Mouse (Mus musculus) liver, embryonic 14.5 days (tissue): ENCODE results near the gene Snai1. TPM values are rescaled to one million over a fixed set of nuclear protein-coding genes. Genes with fewer than 3 reads are reported as not detected.

ENCODE experiments used
- ATAC-seq: fragments of 200-750 bp; cut with Nextera tagmentation; 2 replicates; pipeline ENCODE4 v1.8.0; 2017; ENCODE audit warnings: moderate number of reproducible peaks, mild to moderate bottlenecking, moderate library complexity; ENCODE audit not compliant: insufficient read depth
- DNase-seq, 3 experiments: peaks; one replicate each; pipeline ENCODE4 v3.0.0-alpha.2; 2012 to 2013; ENCODE audit warnings: low read depth in 3 of 3, low spot score in 3 of 3
- H3K27ac ChIP-seq: fragments of 300-500 bp; sonication (generic); 2 replicates; pipeline ENCODE4 v1.5.1; 2014; ENCODE audit warnings: moderate library complexity, mild to moderate bottlenecking, control low read depth, inconsistent platforms
- H3K27me3 ChIP-seq: fragments of 300-500 bp; sonication (generic); 2 replicates; pipeline ENCODE4 v1.6.1; 2014; ENCODE audit warnings: mild to moderate bottlenecking, low read length, moderate library complexity; ENCODE audit not compliant: control insufficient read depth, insufficient read depth
- H3K36me3 ChIP-seq: fragments of 300-500 bp; sonication (generic); replicated peaks from 2 replicates; pipeline ENCODE4 v1.6.1; 2014; ENCODE audit warnings: low read depth; ENCODE audit not compliant: control insufficient read depth, insufficient read depth
- H3K4me1 ChIP-seq, 2 experiments: fragments of 200-500 bp in 1 of 2; fragments of 300-500 bp in 1 of 2; sonication (generic) in 1 of 2; replicated peaks; 2 replicates each; pipeline ENCODE4 v1.6.1; 2012 to 2014; ENCODE audit warnings: antibody characterized with exemption in 1 of 2, inconsistent platforms in 1 of 2, low read length in 1 of 2; ENCODE audit not compliant: control insufficient read depth in 2 of 2, insufficient read depth in 2 of 2
- H3K4me2 ChIP-seq: fragments of 300-500 bp; sonication (generic); 2 replicates; pipeline ENCODE4 v1.6.1; 2014; ENCODE audit warnings: low read depth, mild to moderate bottlenecking, control low read depth, moderate library complexity
- H3K4me3 ChIP-seq, 2 experiments: fragments of 200-500 bp in 1 of 2; fragments of 300-500 bp in 1 of 2; sonication (generic) in 1 of 2; 2 replicates each; pipeline ENCODE4 v1.5.1; 2012 to 2014; ENCODE audit warnings: low read depth in 2 of 2, low read length in 2 of 2, mild to moderate bottlenecking in 2 of 2, control low read depth in 1 of 2, inconsistent platforms in 1 of 2, moderate library complexity in 1 of 2; ENCODE audit not compliant: insufficient read depth in 1 of 2
- H3K9ac ChIP-seq: fragments of 300-500 bp; sonication (generic); replicated peaks from 2 replicates; pipeline ENCODE4 v1.6.1; 2014; ENCODE audit warnings: mild to moderate bottlenecking, control low read depth, moderate library complexity
- H3K9me3 ChIP-seq: fragments of 300-500 bp; sonication (generic); 2 replicates; pipeline ENCODE4 v1.6.1; 2016; ENCODE audit warnings: low read length, mixed read lengths; ENCODE audit not compliant: control insufficient read depth
- CTCF ChIP-seq: IDR thresholded peaks from 2 replicates; pipeline ENCODE4 v1.5.1; 2016; ENCODE audit warnings: antibody characterized with exemption, low read depth, control low read depth
- EP300 ChIP-seq: IDR thresholded peaks from 2 replicates; pipeline ENCODE4 v1.6.1; 2016; ENCODE audit warnings: antibody characterized with exemption, low read depth
- WGBS: fragments of 180-500 bp; shearing (Covaris S2); extraction: QIAGEN DNeasy Blood & Tissue Kit; methylation state at CpG from one replicate; pipeline ENCODE4 v1.1.7; 2014; ENCODE audit not compliant: insufficient replicate concordance; 5-methylcytosine and 5-hydroxymethylcytosine counted together
- polyA plus RNA-seq, 2 experiments: library from polyadenylated mRNA; depleted of rRNA in 1 of 2; stranded (reverse) in 1 of 2; unstranded in 1 of 2; fragments of >200 nt; fragmentation: Nextera tagmentation in 1 of 2; extraction: Ambion mirVana in 1 of 2; gene quantifications; 2 replicates each; pipeline versions ENCODE4 v1.2.1 to v1.2.3; 2012 to 2014

The Snai1 gene
- polyA plus RNA-seq, 2 experiments = 1.1 to 2.2 TPM

DNA sequence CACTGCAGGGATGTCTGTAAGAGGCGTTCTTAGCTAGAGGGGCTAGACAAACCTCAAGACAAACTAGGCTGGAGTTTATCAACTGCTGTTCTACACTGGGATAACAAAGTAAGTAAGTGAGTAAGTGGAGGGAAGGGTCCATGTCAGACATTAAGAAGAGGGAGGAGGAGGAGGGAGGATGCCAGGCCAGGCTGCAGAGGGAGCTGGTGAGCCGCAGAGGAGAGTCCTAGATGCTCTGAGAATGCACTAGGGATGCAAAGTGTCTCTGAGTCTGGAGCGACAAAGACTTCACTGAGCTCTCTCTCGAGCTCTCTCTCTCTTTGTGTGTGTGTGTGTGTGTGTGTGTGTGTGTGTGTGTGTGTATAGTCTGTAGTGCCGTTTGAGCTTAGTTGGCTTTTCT is 9.7 kb upstream of the Snai1 start:
- TF ChIP-seq EP300 = no peak
- TF ChIP-seq CTCF = peak; percentile 72
- H3K4me3 ChIP-seq = no peak overlapping the region
- H3K27ac ChIP-seq = no peak overlapping the region
- no peaks in the 10 kb centered on the region for H3K9me3 ChIP-seq
- H3K9ac ChIP-seq = no peak overlapping the region
- H3K4me2 ChIP-seq = no peak overlapping the region
- no peak for DNase-seq
- no peaks in the 10 kb centered on the region for H3K27me3 ChIP-seq
- H3K4me1 ChIP-seq = 0 out of 4 replicates have a peak, but pooled peaks cover 0 to 2% of the 10 kb centered on the region in 2 experiments
- ATAC-seq = peak; percentile 50; the same call in 1 of the 2 replicates
- WGBS = 15% methylated on average over 5 of the region's 5 CpGs
- H3K36me3 ChIP-seq = no peaks in the 10 kb centered on the region

DNA sequence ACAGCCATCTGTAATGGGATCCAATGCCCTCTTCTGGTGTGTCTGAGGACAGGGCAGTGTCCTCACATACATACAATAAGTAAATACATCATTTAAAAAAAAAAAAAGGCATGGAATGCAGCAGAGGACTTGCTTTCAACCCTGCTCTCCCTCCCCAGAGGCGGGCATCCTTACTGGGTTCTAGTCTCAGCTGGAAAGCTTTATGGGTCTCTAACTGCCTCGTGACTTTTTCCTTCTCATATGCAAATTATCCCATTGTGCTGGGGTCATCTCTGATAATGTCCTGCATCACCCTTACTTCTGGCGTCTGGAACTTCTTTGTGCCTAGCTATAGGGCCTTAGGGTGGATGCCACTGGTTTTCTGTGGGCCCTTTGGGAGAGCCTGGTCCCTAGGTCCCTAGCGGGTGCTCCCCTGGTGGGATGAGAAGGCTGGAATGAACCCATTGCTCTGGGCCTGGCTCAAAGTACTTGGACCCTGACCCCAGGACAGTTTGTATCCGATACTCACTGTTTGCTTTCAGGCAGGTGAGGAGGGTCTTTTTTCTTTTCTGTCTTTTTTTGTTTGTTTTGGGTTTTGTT is 8.0 kb upstream of the Snai1 start:
- 50% methylated on average over 5 of the region's 5 CpGs for WGBS
- TF ChIP-seq CTCF (no peak), EP300 (no peak)

DNA sequence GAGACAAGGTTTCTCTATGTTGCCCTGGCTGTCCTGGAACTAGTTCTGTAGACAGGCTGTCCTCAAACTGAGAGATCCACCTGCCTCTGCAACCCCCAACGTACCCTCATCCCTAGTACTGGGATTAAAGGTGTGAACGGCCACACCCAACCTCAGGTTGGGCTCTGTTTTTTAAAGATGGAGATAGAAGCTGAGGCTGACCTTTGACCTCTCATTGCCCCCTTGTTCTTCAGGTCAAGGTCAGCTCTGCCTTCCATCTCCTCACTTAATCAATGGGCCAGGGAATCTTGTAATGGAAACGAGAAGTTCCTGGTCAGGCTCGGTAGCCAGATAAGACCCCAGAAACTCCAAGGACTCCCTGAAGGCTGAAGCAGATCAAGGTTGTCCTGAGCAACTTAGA is 7.5 kb upstream of the Snai1 start:
- 53% methylated on average over 4 of the region's 4 CpGs for WGBS
- no peak overlapping the region for H3K4me2 ChIP-seq

More for the DNA sequence above, 8.0 kb upstream of the Snai1 start:
- 0 out of 4 replicates have a peak, but pooled peaks cover 0 to 2% of the 10 kb centered on the region in 2 experiments for H3K4me1 ChIP-seq
- no peak overlapping the region for H3K4me3 ChIP-seq
- H3K4me2 ChIP-seq = no peak overlapping the region
- no peak overlapping the region for H3K9ac ChIP-seq
- no peak overlapping the region for H3K27ac ChIP-seq
- no peak for DNase-seq
- H3K27me3 ChIP-seq = no peaks in the 10 kb centered on the region; the same call in 1 of the 2 replicates
- ATAC-seq = no peak
- H3K9me3 ChIP-seq = no peaks in the 10 kb centered on the region
- H3K36me3 ChIP-seq = no peaks in the 10 kb centered on the region

DNA sequence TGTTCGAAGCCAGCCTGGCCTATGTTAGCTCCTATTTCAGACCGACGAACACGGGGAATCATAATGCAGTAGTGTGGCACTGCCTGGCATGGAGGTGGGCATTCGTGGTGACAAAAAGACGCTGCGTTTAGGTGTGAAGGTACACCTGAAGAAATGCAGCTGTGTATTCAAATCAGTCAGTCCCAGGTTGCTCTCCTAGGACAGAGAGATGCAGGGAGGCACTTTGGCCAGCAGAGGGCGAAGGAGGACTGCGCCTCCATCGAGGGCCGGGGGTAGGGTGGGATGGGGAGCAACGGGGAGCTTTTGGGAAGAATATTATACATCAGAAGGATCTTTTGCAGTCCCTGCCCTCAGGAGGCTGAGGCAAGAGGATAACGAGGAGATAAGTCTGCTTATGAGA is 5.9 kb upstream of the Snai1 start:
- WGBS = 16% methylated on average over 13 of the region's 13 CpGs
- Histone ChIP-seq H3K9ac (no peak overlapping the region), H3K4me2 (no peak overlapping the region), H3K4me1 (0 out of 4 replicates have a peak, but pooled peaks cover 0 to 3% of the 10 kb centered on the region in 2 experiments), H3K4me3 (no peak overlapping the region), H3K9me3 (no peaks in the 10 kb centered on the region), H3K36me3 (no peaks in the 10 kb centered on the region), H3K27ac (no peak overlapping the region), H3K27me3 (peaks cover 8% of the 10 kb centered on the region)
- no peak for ATAC-seq
- DNase-seq = no peak
- TF ChIP-seq CTCF (peak; percentile 96), EP300 (no peak)

More for the DNA sequence above, 7.5 kb upstream of the Snai1 start:
- H3K27ac ChIP-seq = no peak overlapping the region
- no peak overlapping the region for H3K9ac ChIP-seq
- 0 out of 4 replicates have a peak, but pooled peaks cover 0 to 2% of the 10 kb centered on the region in 2 experiments for H3K4me1 ChIP-seq
- TF ChIP-seq EP300 = no peak
- TF ChIP-seq CTCF = no peak
- no peaks in the 10 kb centered on the region for H3K9me3 ChIP-seq
- H3K27me3 ChIP-seq = no peaks in the 10 kb centered on the region; the same call in 1 of the 2 replicates
- no peaks in the 10 kb centered on the region for H3K36me3 ChIP-seq
- ATAC-seq (no peak), DNase-seq (no peak)
- no peak overlapping the region for H3K4me3 ChIP-seq

DNA sequence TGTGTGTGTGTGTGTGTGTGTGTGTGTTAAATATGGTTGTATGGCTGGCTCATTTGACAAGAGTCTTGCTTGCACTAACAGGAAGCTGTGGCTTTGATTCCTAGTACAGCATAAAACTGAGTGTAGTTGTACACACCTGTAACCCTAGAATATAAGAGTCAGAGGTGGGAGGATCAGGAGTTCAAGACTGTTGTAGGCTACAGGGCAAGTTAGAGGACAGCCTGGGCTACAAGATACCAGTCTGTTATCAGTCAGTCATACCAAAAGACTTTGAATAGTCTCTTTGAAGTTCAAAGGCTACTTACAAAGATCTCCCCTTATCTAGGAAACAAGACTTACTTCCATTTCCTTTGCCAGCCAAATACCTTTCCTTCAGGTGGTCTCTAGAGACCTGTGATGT is 4.1 kb upstream of the Snai1 start:
- Histone ChIP-seq H3K4me2 (no peak overlapping the region), H3K27me3 (peaks cover 25% of the 10 kb centered on the region), H3K4me3 (no peak overlapping the region), H3K9ac (no peak overlapping the region), H3K36me3 (no peaks in the 10 kb centered on the region), H3K27ac (no peak overlapping the region), H3K9me3 (no peaks in the 10 kb centered on the region), H3K4me1 (peaks cover 0 to 7% of the 10 kb centered on the region in 2 experiments; a peak in 1 of 4 replicates)
- ATAC-seq (no peak), DNase-seq (no peak)
- TF ChIP-seq CTCF (no peak), EP300 (no peak)
